Mouse (Mus musculus): Measurements from ENCODE around the gene Dynlrb2.

DNA sequence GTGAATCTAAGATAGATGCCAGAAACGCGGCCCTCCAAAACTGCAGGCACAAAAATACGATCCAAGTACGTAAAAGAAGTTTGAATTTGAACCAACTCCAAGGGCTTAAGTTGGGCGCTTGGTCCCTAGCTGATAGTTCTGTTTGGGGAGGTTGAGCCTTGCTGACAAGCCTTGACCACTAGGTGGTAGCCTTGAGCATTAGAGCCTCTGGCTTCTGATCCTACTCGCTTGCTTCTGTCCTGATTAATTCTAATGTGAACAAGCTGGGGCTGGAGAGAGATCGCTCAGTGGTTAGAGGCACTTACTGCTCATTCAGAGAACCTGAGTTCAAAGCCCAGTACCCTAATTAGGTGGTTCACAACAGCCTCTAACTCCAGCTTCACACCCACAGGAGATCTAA, 23.9 kb upstream of the Dynlrb2 start:
- TF ChIP-seq GATA1 (IDR thresholded peaks at IDR 0.05; ENCODE audit: low read length) (no peak), TAL1 (IDR thresholded peaks at IDR 0.05; ENCODE audit: low read length) (no peak)
